Mouse (Mus musculus): Measurements from ENCODE around the gene Dock2. TPM values are rescaled to one million over a fixed set of nuclear protein-coding genes. Genes with fewer than 3 reads are reported as not detected.

Dock2 gene
- polyA plus RNA-seq, 1 experiment, result 48.9 TPM

GRCm38 (mm10) chr11:34309360-34309759 is 474.3 kb downstream of the Dock2 start:
- Histone ChIP-seq H3K27me3 (ENCODE audit: control insufficient read depth, insufficient read depth, low read length) (no peaks in the 10 kb centered on the region), H3K27ac (ENCODE audit: control insufficient read depth, insufficient read depth, low read length) (no peak overlapping the region), H3K36me3 (ENCODE audit: control insufficient read depth, insufficient read depth, low read length) (peaks cover 37% of the 10 kb centered on the region), H3K4me3 (ENCODE audit: control insufficient read depth, insufficient read depth, low read length) (no peak overlapping the region), H3K4me1 (replicated peaks; ENCODE audit: control insufficient read depth, insufficient read depth, low read length) (no peaks in the 10 kb centered on the region)
- 90% methylated on average over 2 of the region's 2 CpGs for WGBS
- DNase-seq, result no peak
- TF ChIP-seq CTCF (IDR thresholded peaks at IDR 0.05; ENCODE audit: borderline replicate concordance, control insufficient read depth, extremely low read depth, insufficient read depth, low read length, poor library complexity) (no peak), POLR2A (IDR thresholded peaks at IDR 0.05; ENCODE audit: control insufficient read depth, extremely low read depth, insufficient read depth, low read length, poor library complexity) (no peak)

GRCm38 (mm10) chr11:34308731-34309130 is 475.0 kb downstream of the Dock2 start:
- H3K27ac ChIP-seq (ENCODE audit: control insufficient read depth, insufficient read depth, low read length), result no peak overlapping the region
- WGBS, result 99% methylated on average over 3 of the region's 3 CpGs
- no peak overlapping the region for H3K4me3 ChIP-seq (ENCODE audit: control insufficient read depth, insufficient read depth, low read length)
- H3K36me3 ChIP-seq (ENCODE audit: control insufficient read depth, insufficient read depth, low read length), result peaks cover 37% of the 10 kb centered on the region
- no peak for DNase-seq
- H3K27me3 ChIP-seq (ENCODE audit: control insufficient read depth, insufficient read depth, low read length), result no peaks in the 10 kb centered on the region
- no peaks in the 10 kb centered on the region for H3K4me1 ChIP-seq (replicated peaks; ENCODE audit: control insufficient read depth, insufficient read depth, low read length)
- TF ChIP-seq POLR2A (IDR thresholded peaks at IDR 0.05; ENCODE audit: control insufficient read depth, extremely low read depth, insufficient read depth, low read length, poor library complexity) (no peak), CTCF (IDR thresholded peaks at IDR 0.05; ENCODE audit: borderline replicate concordance, control insufficient read depth, extremely low read depth, insufficient read depth, low read length, poor library complexity) (no peak)

- Histone ChIP-seq H3K27me3 (ENCODE audit: control insufficient read depth, insufficient read depth, low read length) (no peaks in the 10 kb centered on the region), H3K36me3 (ENCODE audit: control insufficient read depth, insufficient read depth, low read length) (peaks cover 33% of the 10 kb centered on the region), H3K4me1 (replicated peaks; ENCODE audit: control insufficient read depth, insufficient read depth, low read length) (no peaks in the 10 kb centered on the region), H3K27ac (ENCODE audit: control insufficient read depth, insufficient read depth, low read length) (no peak overlapping the region), H3K4me3 (ENCODE audit: control insufficient read depth, insufficient read depth, low read length) (no peak overlapping the region)
- no peak for DNase-seq
- TF ChIP-seq CTCF (IDR thresholded peaks at IDR 0.05; ENCODE audit: borderline replicate concordance, control insufficient read depth, extremely low read depth, insufficient read depth, low read length, poor library complexity) (no peak), POLR2A (IDR thresholded peaks at IDR 0.05; ENCODE audit: control insufficient read depth, extremely low read depth, insufficient read depth, low read length, poor library complexity) (no peak)
- WGBS, result 94% methylated on average over 3 of the region's 3 CpGs
Observed at GRCm38 (mm10) chr11:34306231-34306630, 477.5 kb downstream of the Dock2 start.

GRCm38 (mm10) chr11:34300064-34300463 is 483.6 kb downstream of the Dock2 start:
- Histone ChIP-seq H3K27me3 (ENCODE audit: control insufficient read depth, insufficient read depth, low read length) (no peaks in the 10 kb centered on the region), H3K36me3 (ENCODE audit: control insufficient read depth, insufficient read depth, low read length) (peaks cover 13% of the 10 kb centered on the region), H3K27ac (ENCODE audit: control insufficient read depth, insufficient read depth, low read length) (no peak overlapping the region), H3K4me3 (ENCODE audit: control insufficient read depth, insufficient read depth, low read length) (no peak overlapping the region), H3K4me1 (replicated peaks; ENCODE audit: control insufficient read depth, insufficient read depth, low read length) (no peaks in the 10 kb centered on the region)
- TF ChIP-seq CTCF (IDR thresholded peaks at IDR 0.05; ENCODE audit: borderline replicate concordance, control insufficient read depth, extremely low read depth, insufficient read depth, low read length, poor library complexity), result no peak
- TF ChIP-seq POLR2A (IDR thresholded peaks at IDR 0.05; ENCODE audit: control insufficient read depth, extremely low read depth, insufficient read depth, low read length, poor library complexity), result no peak
- DNase-seq, result no peak
- WGBS, result 96% methylated on average over 7 of the region's 7 CpGs

- no peaks in the 10 kb centered on the region for H3K4me1 ChIP-seq (replicated peaks; ENCODE audit: control insufficient read depth, insufficient read depth, low read length)
- H3K27me3 ChIP-seq (ENCODE audit: control insufficient read depth, insufficient read depth, low read length), result no peaks in the 10 kb centered on the region
- no peak for TF ChIP-seq CTCF (IDR thresholded peaks at IDR 0.05; ENCODE audit: borderline replicate concordance, control insufficient read depth, extremely low read depth, insufficient read depth, low read length, poor library complexity)
- no peak for TF ChIP-seq POLR2A (IDR thresholded peaks at IDR 0.05; ENCODE audit: control insufficient read depth, extremely low read depth, insufficient read depth, low read length, poor library complexity)
- WGBS, result 94% methylated on average over 1 of the region's 1 CpGs
- no peak for DNase-seq
- H3K4me3 ChIP-seq (ENCODE audit: control insufficient read depth, insufficient read depth, low read length), result no peak overlapping the region
- H3K36me3 ChIP-seq (ENCODE audit: control insufficient read depth, insufficient read depth, low read length), result peaks cover 10% of the 10 kb centered on the region
- no peak overlapping the region for H3K27ac ChIP-seq (ENCODE audit: control insufficient read depth, insufficient read depth, low read length)
Observed at GRCm38 (mm10) chr11:34299550-34299949, 484.1 kb downstream of the Dock2 start.

GRCm38 (mm10) chr11:34297698-34298378 is 485.9 kb downstream of the Dock2 start:
- TF ChIP-seq POLR2A (IDR thresholded peaks at IDR 0.05; ENCODE audit: control insufficient read depth, extremely low read depth, insufficient read depth, low read length, poor library complexity) (no peak), CTCF (IDR thresholded peaks at IDR 0.05; ENCODE audit: borderline replicate concordance, control insufficient read depth, extremely low read depth, insufficient read depth, low read length, poor library complexity) (no peak)
- DNase-seq, result no peak
- Histone ChIP-seq H3K27ac (ENCODE audit: control insufficient read depth, insufficient read depth, low read length) (no peak overlapping the region), H3K4me1 (replicated peaks; ENCODE audit: control insufficient read depth, insufficient read depth, low read length) (no peaks in the 10 kb centered on the region), H3K36me3 (ENCODE audit: control insufficient read depth, insufficient read depth, low read length) (peaks cover 14% of the 10 kb centered on the region), H3K27me3 (ENCODE audit: control insufficient read depth, insufficient read depth, low read length) (no peaks in the 10 kb centered on the region), H3K4me3 (ENCODE audit: control insufficient read depth, insufficient read depth, low read length) (no peak overlapping the region)
- WGBS, result 97% methylated on average over 5 of the region's 5 CpGs
